Mouse (Mus musculus) hindbrain, embryonic 10.5 days (tissue): ENCODE data around the gene Olfr424. TPM values are rescaled to one million over a fixed set of nuclear protein-coding genes. Genes with fewer than 3 reads are reported as not detected.

Experiments
- DNase-seq: peaks from one replicate; pipeline ENCODE4 v3.0.0-alpha.2; 2017; ENCODE audit warnings: low spot score
- H3K27ac ChIP-seq: fragments of 300-500 bp; sonication (generic); 2 replicates; pipeline ENCODE4 v1.5.1; 2016; ENCODE audit warnings: mild to moderate bottlenecking, moderate library complexity
- H3K27me3 ChIP-seq: fragments of 300-500 bp; sonication (generic); 2 replicates; pipeline ENCODE4 v1.6.1; 2016; ENCODE audit warnings: mild to moderate bottlenecking; ENCODE audit not compliant: poor library complexity, insufficient read depth, severe bottlenecking
- H3K36me3 ChIP-seq: fragments of 300-500 bp; sonication (generic); 2 replicates; pipeline ENCODE4 v1.6.1; 2016; ENCODE audit warnings: mild to moderate bottlenecking, moderate library complexity
- H3K4me1 ChIP-seq: fragments of 300-500 bp; sonication (generic); replicated peaks from 2 replicates; pipeline ENCODE4 v1.6.1; 2016; ENCODE audit warnings: mild to moderate bottlenecking
- H3K4me3 ChIP-seq: fragments of 300-500 bp; sonication (generic); 2 replicates; pipeline ENCODE4 v1.5.1; 2016; ENCODE audit warnings: mild to moderate bottlenecking, moderate library complexity
- H3K9me3 ChIP-seq: fragments of 300-500 bp; sonication (generic); 2 replicates; pipeline ENCODE4 v1.6.1; 2016; ENCODE audit warnings: mild to moderate bottlenecking, moderate library complexity
- WGBS: fragments of 180-500 bp; shearing (Covaris S2); methylation state at CpG from one replicate; pipeline ENCODE4 v1.1.7; 2016; 5-methylcytosine and 5-hydroxymethylcytosine counted together
- polyA plus RNA-seq: library from polyadenylated mRNA; unstranded; fragments of >200 nt; fragmentation: Nextera tagmentation; extraction: Ambion mirVana; gene quantifications from 2 replicates; pipeline ENCODE4 v1.2.1, GENCODE M21; 2016

Olfr424 gene
- not detected in 2 replicates for polyA plus RNA-seq

- H3K27me3 ChIP-seq = no peaks in the 10 kb centered on the region
- H3K4me3 ChIP-seq = no peak within 1 kb of the TSS
- H3K4me1 ChIP-seq = no peaks in the 10 kb centered on the region
- WGBS = 83% methylated on average over 3 of the region's 3 CpGs
- no peak for DNase-seq
- no peak within 1 kb of the TSS for H3K27ac ChIP-seq
- no peaks in the 10 kb centered on the region for H3K9me3 ChIP-seq
- H3K36me3 ChIP-seq = no peaks in the 10 kb centered on the region
These were observed at the start of gene Olfr424 for GRCm38 (mm10) chr1:174131217-174131616. Gene Olfr424 (plus strand): TSS chr1:174131517.

- Histone ChIP-seq H3K9me3 (no peaks in the 10 kb centered on the region), H3K4me1 (no peaks in the 10 kb centered on the region), H3K27me3 (no peaks in the 10 kb centered on the region), H3K36me3 (no peaks in the 10 kb centered on the region), H3K27ac (no peak within 1 kb of the TSS), H3K4me3 (no peak within 1 kb of the TSS)
- DNase-seq = no peak
- WGBS = 89% methylated on average over 2 of the region's 2 CpGs
These were observed 47.3 kb upstream of the Olfr424 start, which contains the start of gene Olfr429 for GRCm38 (mm10) chr1:174084031-174084430. Gene Olfr429 (plus strand): TSS chr1:174084331.

GRCm38 (mm10) chr1:174096591-174096990 lies 34.7 kb upstream of the Olfr424 start, which contains the start of gene Olfr427:
Gene Olfr427 (plus strand): TSS chr1:174096891.
- 87% methylated on average over 1 of the region's 1 CpGs for WGBS
- H3K4me3 ChIP-seq = no peak within 1 kb of the TSS

GRCm38 (mm10) chr1:174103735-174104134 lies 27.6 kb upstream of the Olfr424 start:
- 63% methylated on average over 2 of the region's 2 CpGs for WGBS
- Histone ChIP-seq H3K36me3 (no peaks in the 10 kb centered on the region), H3K4me1 (no peaks in the 10 kb centered on the region), H3K4me3 (no peak overlapping the region), H3K9me3 (no peaks in the 10 kb centered on the region), H3K27me3 (no peaks in the 10 kb centered on the region), H3K27ac (no peak overlapping the region)
- no peak for DNase-seq

More at GRCm38 (mm10) chr1:174096591-174096990, 34.7 kb upstream of the Olfr424 start, which contains the start of gene Olfr427:
- Histone ChIP-seq H3K27me3 (no peaks in the 10 kb centered on the region), H3K4me1 (no peaks in the 10 kb centered on the region), H3K9me3 (no peaks in the 10 kb centered on the region), H3K36me3 (no peaks in the 10 kb centered on the region), H3K27ac (no peak within 1 kb of the TSS)
- no peak for DNase-seq

GRCm38 (mm10) chr1:174121062-174121461 lies 10.3 kb upstream of the Olfr424 start, which contains the start of gene Olfr231:
Gene Olfr231 (minus strand): TSS chr1:174121162.
- H3K9me3 ChIP-seq = no peaks in the 10 kb centered on the region
- 44% methylated on average over 2 of the region's 2 CpGs for whole genome bisulfite sequencing
- no peaks in the 10 kb centered on the region for H3K4me1 ChIP-seq
- no peak for DNase-seq
- H3K27ac ChIP-seq = no peak within 1 kb of the TSS
- no peaks in the 10 kb centered on the region for H3K36me3 ChIP-seq
- no peak within 1 kb of the TSS for H3K4me3 ChIP-seq
- H3K27me3 ChIP-seq = no peaks in the 10 kb centered on the region

GRCm38 (mm10) chr1:174131999-174132398 lies 682 bp downstream of the Olfr424 start:
- no peak overlapping the region for H3K27ac ChIP-seq
- 70% methylated on average over 3 of the region's 3 CpGs for WGBS
- no peaks in the 10 kb centered on the region for H3K27me3 ChIP-seq
- no peaks in the 10 kb centered on the region for H3K4me1 ChIP-seq
- no peak overlapping the region for H3K4me3 ChIP-seq
- H3K9me3 ChIP-seq = no peaks in the 10 kb centered on the region
- no peak for DNase-seq
- H3K36me3 ChIP-seq = no peaks in the 10 kb centered on the region

GRCm38 (mm10) chr1:174141384-174141783 lies 10.1 kb downstream of the Olfr424 start:
- Histone ChIP-seq H3K4me3 (no peak overlapping the region), H3K27me3 (no peaks in the 10 kb centered on the region), H3K9me3 (no peaks in the 10 kb centered on the region), H3K4me1 (no peaks in the 10 kb centered on the region), H3K36me3 (no peaks in the 10 kb centered on the region), H3K27ac (no peak overlapping the region)
- DNase-seq = no peak
- WGBS = 77% methylated on average over 2 of the region's 2 CpGs

GRCm38 (mm10) chr1:174146696-174147095 lies 15.4 kb downstream of the Olfr424 start:
- H3K4me3 ChIP-seq = no peak overlapping the region
- H3K9me3 ChIP-seq = no peaks in the 10 kb centered on the region
- H3K36me3 ChIP-seq = no peaks in the 10 kb centered on the region
- DNase-seq = no peak
- H3K27me3 ChIP-seq = no peaks in the 10 kb centered on the region
- 93% methylated on average over 1 of the region's 1 CpGs for WGBS
- H3K4me1 ChIP-seq = no peaks in the 10 kb centered on the region
- no peak overlapping the region for H3K27ac ChIP-seq

- H3K4me1 ChIP-seq = no peaks in the 10 kb centered on the region
- H3K27me3 ChIP-seq = no peaks in the 10 kb centered on the region
- WGBS = 78% methylated on average over 2 of the region's 2 CpGs
- H3K36me3 ChIP-seq = no peaks in the 10 kb centered on the region
- no peaks in the 10 kb centered on the region for H3K9me3 ChIP-seq
- H3K27ac ChIP-seq = no peak overlapping the region
- H3K4me3 ChIP-seq = no peak overlapping the region
- DNase-seq = no peak
These were observed 18.0 kb downstream of the Olfr424 start for GRCm38 (mm10) chr1:174149289-174149688.

GRCm38 (mm10) chr1:174155333-174155732 lies 24.0 kb downstream of the Olfr424 start, which contains the start of gene Olfr420:
Gene Olfr420 (plus strand): TSS chr1:174155633.
- Histone ChIP-seq H3K4me3 (no peak within 1 kb of the TSS), H3K27me3 (no peaks in the 10 kb centered on the region), H3K27ac (no peak within 1 kb of the TSS), H3K36me3 (no peaks in the 10 kb centered on the region), H3K4me1 (no peaks in the 10 kb centered on the region), H3K9me3 (no peaks in the 10 kb centered on the region)
- DNase-seq = no peak
- WGBS = 84% methylated on average over 1 of the region's 1 CpGs

- Histone ChIP-seq H3K9me3 (no peaks in the 10 kb centered on the region), H3K27ac (no peak overlapping the region), H3K4me1 (no peaks in the 10 kb centered on the region), H3K4me3 (no peak overlapping the region), H3K27me3 (no peaks in the 10 kb centered on the region), H3K36me3 (no peaks in the 10 kb centered on the region)
- 90% methylated on average over 3 of the region's 3 CpGs for WGBS
- DNase-seq = no peak
These were observed 26.3 kb downstream of the Olfr424 start for GRCm38 (mm10) chr1:174157622-174158021.

- WGBS = 78% methylated on average over 1 of the region's 1 CpGs
- Histone ChIP-seq H3K4me1 (no peaks in the 10 kb centered on the region), H3K36me3 (no peaks in the 10 kb centered on the region), H3K9me3 (no peaks in the 10 kb centered on the region), H3K27ac (no peak overlapping the region), H3K4me3 (no peak overlapping the region), H3K27me3 (no peaks in the 10 kb centered on the region)
- DNase-seq = no peak
These were observed 27.2 kb downstream of the Olfr424 start for GRCm38 (mm10) chr1:174158512-174158911.

- DNase-seq = no peak
- whole genome bisulfite sequencing = 93% methylated on average over 10 of the region's 10 CpGs
- H3K4me3 ChIP-seq = no peak overlapping the region
These were observed 27.8 kb downstream of the Olfr424 start for GRCm38 (mm10) chr1:174159095-174159494.

GRCm38 (mm10) chr1:174169024-174169423 lies 37.7 kb downstream of the Olfr424 start:
- Histone ChIP-seq H3K36me3 (no peaks in the 10 kb centered on the region), H3K27ac (no peak overlapping the region), H3K9me3 (no peaks in the 10 kb centered on the region), H3K4me3 (no peak overlapping the region), H3K27me3 (no peaks in the 10 kb centered on the region), H3K4me1 (peaks cover 6% of the 10 kb centered on the region; the same call in 1 of the 2 replicates)
- no peak for DNase-seq

More at GRCm38 (mm10) chr1:174159095-174159494, 27.8 kb downstream of the Olfr424 start:
- Histone ChIP-seq H3K27me3 (no peaks in the 10 kb centered on the region), H3K4me1 (no peaks in the 10 kb centered on the region), H3K36me3 (no peaks in the 10 kb centered on the region), H3K27ac (no peak overlapping the region), H3K9me3 (no peaks in the 10 kb centered on the region)
